Mouse (Mus musculus) hindbrain, embryonic 10.5 days (tissue): ENCODE results near the gene Ppp2r3a. TPM values are rescaled to one million over a fixed set of nuclear protein-coding genes. Genes with fewer than 3 reads are reported as not detected.
A peak's percentile ranks its signal among the peaks of the same experiment; 100 is the strongest.

ENCODE experiments used
- DNase-seq: peaks from one replicate; pipeline ENCODE4 v3.0.0-alpha.2; 2017; ENCODE audit warnings: low spot score
- H3K27ac ChIP-seq: fragments of 300-500 bp; sonication (generic); 2 replicates; pipeline ENCODE4 v1.5.1; 2016; ENCODE audit warnings: mild to moderate bottlenecking, moderate library complexity
- H3K27me3 ChIP-seq: fragments of 300-500 bp; sonication (generic); 2 replicates; pipeline ENCODE4 v1.6.1; 2016; ENCODE audit warnings: mild to moderate bottlenecking; ENCODE audit not compliant: poor library complexity, insufficient read depth, severe bottlenecking
- H3K36me3 ChIP-seq: fragments of 300-500 bp; sonication (generic); 2 replicates; pipeline ENCODE4 v1.6.1; 2016; ENCODE audit warnings: mild to moderate bottlenecking, moderate library complexity
- H3K4me1 ChIP-seq: fragments of 300-500 bp; sonication (generic); replicated peaks from 2 replicates; pipeline ENCODE4 v1.6.1; 2016; ENCODE audit warnings: mild to moderate bottlenecking
- H3K4me3 ChIP-seq: fragments of 300-500 bp; sonication (generic); 2 replicates; pipeline ENCODE4 v1.5.1; 2016; ENCODE audit warnings: mild to moderate bottlenecking, moderate library complexity
- H3K9me3 ChIP-seq: fragments of 300-500 bp; sonication (generic); 2 replicates; pipeline ENCODE4 v1.6.1; 2016; ENCODE audit warnings: mild to moderate bottlenecking, moderate library complexity
- WGBS: fragments of 180-500 bp; shearing (Covaris S2); methylation state at CpG from one replicate; pipeline ENCODE4 v1.1.7; 2016; 5-methylcytosine and 5-hydroxymethylcytosine counted together
- polyA plus RNA-seq: library from polyadenylated mRNA; unstranded; fragments of >200 nt; fragmentation: Nextera tagmentation; extraction: Ambion mirVana; gene quantifications from 2 replicates; pipeline ENCODE4 v1.2.1, GENCODE M21; 2016

The Ppp2r3a gene
- polyA plus RNA-seq, result 9.0 and 9.5 TPM in 2 replicates

DNA sequence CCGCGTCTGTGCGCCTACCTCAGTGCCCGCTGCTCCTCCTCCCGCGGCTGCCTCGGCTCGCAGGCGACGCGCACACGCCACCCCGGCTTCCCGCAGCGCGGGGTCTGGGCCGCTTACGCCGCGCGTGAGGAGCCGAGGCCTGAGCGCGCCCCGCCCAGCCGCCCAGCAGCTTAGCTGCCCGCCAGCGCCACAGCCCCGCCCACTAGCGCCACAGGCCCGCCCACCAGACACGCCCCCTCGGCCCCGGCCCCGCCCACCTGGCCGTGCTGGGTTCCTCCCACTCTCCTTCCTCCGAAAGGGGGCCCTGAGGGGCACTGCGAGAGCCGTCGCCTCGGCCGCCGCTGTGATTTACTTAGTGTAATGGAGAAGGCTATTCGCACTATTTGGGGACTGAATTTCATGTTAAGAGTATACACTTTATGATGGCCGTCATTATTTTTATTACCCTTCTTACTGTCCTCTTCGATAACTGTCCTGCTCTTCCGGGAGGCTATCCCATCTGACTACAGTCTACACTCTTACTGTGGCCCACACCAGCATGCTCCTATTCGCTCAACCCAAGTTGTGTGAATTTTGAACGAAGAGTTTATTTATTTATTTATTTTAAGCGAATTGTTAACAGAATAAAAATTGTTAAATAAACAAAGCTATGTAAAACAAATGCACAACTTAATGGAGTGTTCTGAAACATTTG, at the start of gene Ppp2r3a:
Ppp2r3a (minus strand) TSS at position 152 of the 694 bp plus-strand sequence.
- peak within 1 kb of the TSS; percentile 84 for H3K4me3 ChIP-seq
- no peaks in the 10 kb centered on the region for H3K36me3 ChIP-seq
- peak; percentile 99 for DNase-seq
- no peaks in the 10 kb centered on the region for H3K9me3 ChIP-seq
- no peaks in the 10 kb centered on the region for H3K27me3 ChIP-seq
- 2% methylated on average over 49 of the region's 50 CpGs for WGBS
- H3K27ac ChIP-seq, result peak within 1 kb of the TSS; percentile 96
- peaks cover 19% of the 10 kb centered on the region for H3K4me1 ChIP-seq

- H3K36me3 ChIP-seq, result no peaks in the 10 kb centered on the region
- H3K9me3 ChIP-seq, result no peaks in the 10 kb centered on the region
- no peak overlapping the region for H3K4me3 ChIP-seq
- no peaks in the 10 kb centered on the region for H3K27me3 ChIP-seq
- DNase-seq, result no peak
- WGBS, result 82% methylated on average over 4 of the region's 4 CpGs
- no peak overlapping the region for H3K27ac ChIP-seq
- H3K4me1 ChIP-seq, result no peaks in the 10 kb centered on the region
These were observed 48.9 kb upstream of the Ppp2r3a start for GRCm38 (mm10) chr9:101300441-101300935.

- no peaks in the 10 kb centered on the region for H3K4me1 ChIP-seq
- peaks cover 4% of the 10 kb centered on the region; the same call in 1 of the 2 replicates for H3K9me3 ChIP-seq
- no peak overlapping the region for H3K27ac ChIP-seq
- no peak overlapping the region for H3K4me3 ChIP-seq
- DNase-seq, result no peak
- 92% methylated on average over 19 of the region's 19 CpGs for WGBS
- H3K36me3 ChIP-seq, result no peaks in the 10 kb centered on the region
- H3K27me3 ChIP-seq, result no peaks in the 10 kb centered on the region
These were observed 40.4 kb upstream of the Ppp2r3a start for GRCm38 (mm10) chr9:101291676-101292660.

GRCm38 (mm10) chr9:101290876-101291275, 39.3 kb upstream of the Ppp2r3a start:
- Histone ChIP-seq H3K4me3 (no peak overlapping the region), H3K27me3 (no peaks in the 10 kb centered on the region), H3K36me3 (no peaks in the 10 kb centered on the region), H3K4me1 (no peaks in the 10 kb centered on the region), H3K27ac (no peak overlapping the region), H3K9me3 (peaks cover 4% of the 10 kb centered on the region; the same call in 1 of the 2 replicates)
- no peak for DNase-seq
- 81% methylated on average over 1 of the region's 1 CpGs for WGBS

- Histone ChIP-seq H3K4me3 (no peak overlapping the region), H3K27ac (no peak overlapping the region), H3K4me1 (no peaks in the 10 kb centered on the region), H3K36me3 (no peaks in the 10 kb centered on the region), H3K9me3 (peaks cover 4% of the 10 kb centered on the region; the same call in 1 of the 2 replicates), H3K27me3 (no peaks in the 10 kb centered on the region)
- DNase-seq, result no peak
- WGBS, result 90% methylated on average over 11 of the region's 11 CpGs
These were observed 38.2 kb upstream of the Ppp2r3a start for GRCm38 (mm10) chr9:101289750-101290149.

DNA sequence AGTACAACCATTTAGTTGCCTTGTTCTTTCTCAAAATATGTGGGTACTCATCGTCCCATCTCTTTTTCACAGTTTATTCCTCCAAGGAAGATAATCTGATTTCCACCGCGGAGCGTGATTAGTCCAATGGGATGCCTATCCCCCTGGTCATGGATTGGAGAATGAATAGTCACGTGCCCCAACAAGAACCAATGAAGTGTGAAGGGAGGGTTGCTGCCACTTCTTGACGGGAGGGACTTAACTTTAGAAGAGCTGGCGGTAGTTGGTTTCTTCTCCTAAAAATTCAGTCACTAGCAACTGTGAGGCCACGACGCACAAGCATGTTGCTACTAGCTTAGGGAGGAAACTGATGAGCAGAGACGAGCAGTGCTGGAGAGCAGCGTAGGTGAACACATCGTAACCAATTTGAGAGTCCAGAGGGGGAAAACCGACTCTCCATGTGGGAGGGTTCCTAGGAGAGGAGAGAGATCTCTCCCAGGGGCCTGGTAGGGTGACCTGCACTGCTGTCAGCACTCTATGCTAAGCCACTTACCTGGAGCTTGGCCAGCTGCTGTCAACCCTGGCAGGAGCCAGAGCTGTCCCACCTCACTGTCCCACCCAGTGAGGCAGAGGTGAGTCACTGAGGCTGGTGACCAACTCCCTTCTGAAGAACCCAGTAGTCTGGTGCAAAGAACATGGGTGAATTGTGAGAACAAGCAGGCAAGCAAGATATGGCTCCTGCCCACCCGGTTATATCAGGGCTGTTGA, 37.5 kb upstream of the Ppp2r3a start:
- no peaks in the 10 kb centered on the region for H3K36me3 ChIP-seq
- no peaks in the 10 kb centered on the region for H3K27me3 ChIP-seq
- no peak overlapping the region for H3K27ac ChIP-seq
- WGBS, result 91% methylated on average over 14 of the region's 14 CpGs
- no peak for DNase-seq
- H3K4me1 ChIP-seq, result no peaks in the 10 kb centered on the region
- H3K9me3 ChIP-seq, result peaks cover 4% of the 10 kb centered on the region; the same call in 1 of the 2 replicates
- no peak overlapping the region for H3K4me3 ChIP-seq

- Histone ChIP-seq H3K36me3 (no peaks in the 10 kb centered on the region), H3K4me1 (no peaks in the 10 kb centered on the region), H3K27me3 (no peaks in the 10 kb centered on the region), H3K4me3 (no peak overlapping the region), H3K27ac (no peak overlapping the region), H3K9me3 (no peaks in the 10 kb centered on the region)
- DNase-seq, result no peak
- WGBS, result 74% methylated on average over 4 of the region's 4 CpGs
These were observed 35.2 kb upstream of the Ppp2r3a start for GRCm38 (mm10) chr9:101286766-101287165.

- WGBS, result 70% methylated on average over 4 of the region's 4 CpGs
- Histone ChIP-seq H3K9me3 (no peaks in the 10 kb centered on the region), H3K4me1 (0 out of 2 replicates have a peak, but pooled peaks cover 8% of the 10 kb centered on the region), H3K27me3 (no peaks in the 10 kb centered on the region), H3K4me3 (no peak overlapping the region), H3K36me3 (no peaks in the 10 kb centered on the region), H3K27ac (no peak overlapping the region)
- DNase-seq, result no peak
These were observed 32.5 kb upstream of the Ppp2r3a start for GRCm38 (mm10) chr9:101284049-101284448.

DNA sequence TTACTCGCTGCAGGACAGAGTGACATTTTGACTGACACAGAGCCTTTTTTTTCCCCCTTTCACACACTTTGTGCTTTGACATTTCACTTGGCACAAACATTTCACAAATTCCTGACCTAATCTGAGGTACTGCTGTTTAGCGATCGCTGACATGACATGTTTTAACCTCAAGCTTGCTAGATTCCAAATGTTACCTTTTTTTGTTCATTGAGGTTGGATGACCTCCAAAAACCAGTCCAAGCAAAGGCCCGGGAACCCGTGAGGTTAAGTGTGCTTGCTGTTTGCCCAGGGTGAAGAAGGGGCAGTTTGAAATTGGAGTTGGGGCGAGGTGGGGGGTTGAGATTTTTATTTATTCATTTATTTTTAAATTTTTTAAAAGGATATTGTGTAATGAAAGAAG, 31.1 kb upstream of the Ppp2r3a start:
- Histone ChIP-seq H3K27ac (no peak overlapping the region), H3K9me3 (no peaks in the 10 kb centered on the region), H3K4me1 (0 out of 2 replicates have a peak, but pooled peaks cover 8% of the 10 kb centered on the region), H3K36me3 (no peaks in the 10 kb centered on the region), H3K4me3 (no peak overlapping the region), H3K27me3 (no peaks in the 10 kb centered on the region)
- no peak for DNase-seq
- 78% methylated on average over 6 of the region's 6 CpGs for WGBS

- H3K27ac ChIP-seq, result no peak overlapping the region
- H3K36me3 ChIP-seq, result no peaks in the 10 kb centered on the region
- H3K4me1 ChIP-seq, result 0 out of 2 replicates have a peak, but pooled peaks cover 8% of the 10 kb centered on the region
- no peaks in the 10 kb centered on the region for H3K9me3 ChIP-seq
- H3K4me3 ChIP-seq, result no peak overlapping the region
- H3K27me3 ChIP-seq, result no peaks in the 10 kb centered on the region
- whole genome bisulfite sequencing, result 84% methylated on average over 4 of the region's 4 CpGs
- DNase-seq, result no peak
These were observed 30.3 kb upstream of the Ppp2r3a start for GRCm38 (mm10) chr9:101281906-101282305.

- H3K4me3 ChIP-seq, result no peak overlapping the region
- 79% methylated on average over 11 of the region's 11 CpGs for WGBS
- no peak for DNase-seq
- H3K36me3 ChIP-seq, result no peaks in the 10 kb centered on the region
- no peak overlapping the region for H3K27ac ChIP-seq
- 0 out of 2 replicates have a peak, but pooled peaks cover 8% of the 10 kb centered on the region for H3K4me1 ChIP-seq
- H3K9me3 ChIP-seq, result no peaks in the 10 kb centered on the region
- no peaks in the 10 kb centered on the region for H3K27me3 ChIP-seq
These were observed 29.7 kb upstream of the Ppp2r3a start for GRCm38 (mm10) chr9:101281326-101281725.

DNA sequence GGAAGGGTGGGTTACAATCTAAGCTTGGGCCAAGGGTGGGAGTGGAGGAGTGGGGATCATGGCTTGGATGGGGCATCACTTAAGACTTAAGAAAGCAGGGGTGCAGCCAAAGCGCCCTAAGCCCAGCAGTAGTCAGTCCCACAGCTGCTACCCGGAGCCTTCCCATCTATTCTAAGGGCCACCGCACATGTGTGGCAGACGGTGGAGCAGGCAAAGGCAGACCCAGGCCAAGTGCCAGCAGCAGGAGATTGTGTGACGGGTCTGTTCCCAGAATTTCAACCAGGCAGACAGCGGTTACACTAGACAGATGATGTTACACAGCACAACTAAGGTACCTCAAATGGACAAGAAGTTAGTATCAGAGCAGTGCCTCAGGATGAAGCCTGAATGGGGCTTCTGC, 29.3 kb upstream of the Ppp2r3a start:
- Histone ChIP-seq H3K27ac (no peak overlapping the region), H3K9me3 (no peaks in the 10 kb centered on the region), H3K36me3 (no peaks in the 10 kb centered on the region), H3K4me1 (0 out of 2 replicates have a peak, but pooled peaks cover 8% of the 10 kb centered on the region), H3K27me3 (no peaks in the 10 kb centered on the region), H3K4me3 (no peak overlapping the region)
- 89% methylated on average over 6 of the region's 6 CpGs for WGBS
- no peak for DNase-seq
